Mouse (Mus musculus) right cerebral cortex, postnatal 4 days (tissue): ENCODE measurements around the gene Rb1.

Experiments used
- DNase-seq: peaks from one replicate; pipeline ENCODE4 v3.0.0-alpha.2; 2022

Rb1 gene

DNA sequence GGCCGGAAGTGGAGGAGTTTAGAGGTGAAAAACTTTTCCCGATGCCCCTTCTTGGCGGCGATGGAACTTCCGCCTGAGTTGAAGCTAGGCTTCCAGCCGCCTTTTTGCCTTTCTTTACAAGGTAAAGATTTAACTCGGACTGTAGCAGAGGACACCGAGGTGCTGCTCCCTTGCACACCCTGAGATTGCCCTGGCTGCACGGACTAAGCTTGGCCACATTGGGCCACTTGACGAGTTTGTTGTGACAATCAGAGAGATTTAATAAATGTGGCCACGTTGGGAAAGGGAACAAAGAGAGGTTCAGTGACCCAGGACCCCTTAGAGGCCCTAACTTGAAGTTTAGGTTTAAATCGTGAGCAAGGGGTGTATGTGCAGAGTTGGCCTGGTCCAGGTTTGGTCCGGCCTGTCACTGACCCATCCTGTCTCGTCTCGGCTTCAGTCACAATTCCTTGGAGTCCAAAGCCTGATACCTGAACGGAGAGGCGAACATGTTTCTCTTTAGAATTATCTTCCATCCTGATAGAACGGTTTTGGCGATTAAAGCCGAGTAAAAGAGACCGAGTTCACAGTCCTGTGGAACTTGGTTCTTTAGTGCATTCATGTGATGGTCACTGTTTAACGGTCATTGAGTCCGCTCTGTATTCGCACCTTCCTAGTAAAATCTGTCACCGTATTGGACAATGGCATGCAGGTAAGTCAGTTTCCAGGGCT, 181.8 kb downstream of the Rb1 start:
- no peak for DNase-seq

DNA sequence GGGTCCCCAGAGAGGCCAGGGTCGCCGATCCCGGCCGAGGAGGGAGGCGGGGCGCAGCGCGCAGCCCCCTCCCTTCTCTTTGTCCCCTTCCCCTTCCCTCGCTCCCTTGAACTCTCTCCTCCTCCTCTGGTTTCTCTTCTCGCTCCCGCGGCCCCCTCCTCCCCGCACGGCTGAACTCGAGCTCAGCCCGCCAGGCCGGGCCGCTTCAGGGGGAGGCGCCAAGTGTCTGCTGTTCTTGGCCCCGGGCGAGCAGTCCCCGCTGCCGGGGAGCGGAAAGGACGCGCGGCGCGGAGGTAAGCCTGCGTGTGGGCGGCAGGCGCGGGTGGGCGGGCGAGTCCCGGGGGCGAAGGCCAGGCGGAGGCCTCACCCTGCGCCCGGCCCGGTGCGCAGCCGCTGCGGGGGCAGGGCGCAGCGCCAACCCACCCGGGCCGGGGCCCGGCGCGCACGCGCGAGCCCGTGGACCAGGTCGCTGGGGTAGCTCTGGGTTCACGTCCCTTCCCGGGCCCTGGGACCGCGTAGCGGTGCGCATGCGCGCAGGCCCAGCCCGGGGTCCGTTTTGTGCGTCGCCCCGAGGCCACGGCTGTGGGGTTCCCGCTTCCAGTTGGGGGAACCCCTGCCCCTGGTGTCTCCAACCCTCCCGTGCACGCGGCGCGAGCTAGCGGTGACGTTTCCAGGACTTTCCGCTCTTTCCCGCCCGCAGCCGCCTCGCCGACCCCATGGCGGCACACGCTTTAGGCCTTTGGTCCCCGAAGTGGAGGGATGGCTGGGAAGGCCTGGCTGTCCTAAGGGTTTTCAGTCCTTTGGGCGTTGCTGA, 182.5 kb downstream of the Rb1 start:
- DNase-seq, result peak; percentile 76

DNA sequence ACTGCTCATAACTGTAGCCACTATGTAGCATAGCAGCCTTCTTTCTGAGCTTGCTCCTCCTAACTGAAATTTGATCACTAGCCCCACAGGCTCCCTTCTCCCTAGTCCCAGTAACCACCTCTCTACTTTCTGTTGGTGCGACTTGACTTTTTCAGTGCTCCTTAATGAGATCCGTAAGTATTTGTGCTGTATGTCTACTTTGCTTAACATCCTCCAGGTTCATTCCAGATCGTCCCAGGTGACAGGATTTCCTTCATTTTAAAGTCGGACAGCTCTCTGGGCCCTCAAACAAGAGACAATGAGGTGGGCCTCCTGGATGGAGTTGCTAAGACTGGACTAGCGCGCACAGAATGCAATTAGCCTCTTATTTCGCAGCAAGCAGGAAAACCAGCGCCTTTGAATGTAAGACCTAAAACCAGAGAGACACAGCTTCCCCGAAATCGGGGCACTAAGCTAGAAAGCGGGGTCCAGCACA, 183.2 kb downstream of the Rb1 start:
- no peak for DNase-seq

DNA sequence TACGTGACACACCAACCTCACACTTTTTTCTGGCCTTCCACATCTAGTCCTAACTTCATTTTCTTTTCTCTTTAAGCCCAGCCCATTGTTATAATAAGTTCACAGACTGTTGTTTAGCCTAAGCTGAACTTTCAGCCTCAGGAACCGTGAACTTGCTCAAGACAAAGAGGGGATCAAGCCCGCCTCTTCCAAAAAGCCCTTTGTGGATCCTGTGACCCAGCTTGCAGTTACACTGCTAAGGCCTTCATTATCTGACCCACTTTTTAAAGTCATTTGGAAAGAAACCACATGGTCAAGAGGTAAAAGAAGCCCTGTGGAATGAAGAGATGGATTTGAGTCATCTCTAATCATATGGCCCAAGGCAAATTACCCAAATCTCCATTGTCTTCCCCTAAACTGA, 183.8 kb downstream of the Rb1 start:
- DNase-seq, result no peak

DNA sequence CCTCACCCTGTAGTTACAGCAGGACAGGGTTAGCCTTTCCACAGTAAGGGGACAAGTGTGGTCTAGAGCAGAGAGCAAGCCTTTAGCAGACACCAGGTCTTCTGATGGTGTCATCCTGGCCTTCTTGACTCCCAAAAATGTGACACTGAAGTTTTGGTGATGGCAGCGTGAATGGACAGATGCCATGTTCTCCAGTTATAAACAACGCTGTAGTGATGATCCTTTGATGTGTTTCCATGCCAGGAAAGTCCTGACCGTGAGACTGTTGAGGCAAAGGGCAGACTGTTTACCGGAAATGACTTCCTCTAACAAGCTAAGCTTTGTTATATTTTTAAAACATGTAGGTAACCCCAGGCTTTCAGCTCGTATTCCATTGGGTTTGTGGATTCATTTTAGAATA, 185.8 kb downstream of the Rb1 start:
- DNase-seq, result no peak

DNA sequence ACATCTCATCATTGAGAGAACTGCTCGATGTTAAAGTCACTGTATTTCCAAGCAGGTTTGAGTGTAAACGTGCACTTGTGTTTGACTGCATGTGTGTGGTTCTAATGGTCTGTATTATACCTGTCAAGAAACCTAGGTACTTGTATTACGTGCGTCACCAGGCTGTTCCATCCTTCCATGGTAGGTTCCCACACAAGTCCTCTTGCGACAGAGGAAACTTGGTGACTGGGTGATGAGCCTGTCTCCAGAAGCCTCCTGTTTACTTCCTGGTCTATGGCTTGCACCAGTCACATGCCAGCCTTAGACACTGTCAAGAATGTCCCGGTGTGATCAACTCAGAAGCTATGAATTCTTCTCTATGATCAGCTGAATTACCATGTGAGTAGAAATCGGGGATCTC, 187.1 kb downstream of the Rb1 start:
- no peak for DNase-seq

DNA sequence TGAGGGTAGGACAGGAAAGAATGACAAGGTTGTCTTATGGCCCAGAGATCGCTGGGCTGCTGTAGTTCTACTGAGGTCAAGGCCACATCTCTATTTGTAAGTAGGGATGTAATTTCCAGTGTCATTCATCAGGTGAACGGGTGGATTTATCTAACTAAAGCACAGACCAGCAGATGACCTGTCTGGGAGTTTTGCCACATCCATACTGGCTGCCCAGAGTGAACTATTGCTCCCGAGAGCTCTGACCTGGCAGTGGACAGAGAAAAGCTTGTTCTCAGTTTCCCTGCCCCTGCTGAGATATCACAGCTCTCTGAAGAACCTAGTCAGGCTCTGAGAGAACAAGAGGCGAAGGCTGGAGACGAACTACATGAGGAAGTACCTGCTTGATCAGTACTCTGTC, 188.4 kb downstream of the Rb1 start:
- no peak for DNase-seq
